Mouse (Mus musculus) E14TG2a.4 (cell line): ENCODE measurements around the gene BC049352.

Experiments used
- CTCF ChIP-seq: conservative IDR thresholded peaks from 2 replicates; pipeline ENCODE4 v1.5.1; 2014; ENCODE audit warnings: low read length
- POU5F1 ChIP-seq: IDR thresholded peaks from 2 replicates; pipeline ENCODE4 v1.6.1; 2014; ENCODE audit warnings: low read length, borderline replicate concordance

- no peak for TF ChIP-seq CTCF
- TF ChIP-seq POU5F1 = no peak
Measured at GRCm38 (mm10) chr9:45229359-45229758, 47.6 kb downstream of the BC049352 start.
